Mouse (Mus musculus): ENCODE results near the gene Cmklr1. TPM values are rescaled to one million over a fixed set of nuclear protein-coding genes. Genes with fewer than 3 reads are reported as not detected.

Gene Cmklr1
- polyA plus RNA-seq, 1 experiment from 2014 or later = 1.7 TPM

- H3K27ac ChIP-seq (replicated peaks; ENCODE audit: low read depth, low read length) = no peak overlapping the region
- H3K9ac ChIP-seq (replicated peaks; ENCODE audit: low read length) = no peak overlapping the region
- H3K4me1 ChIP-seq (ENCODE audit: control insufficient read depth, insufficient read depth, low read length) = no peaks in the 10 kb centered on the region
- 39% methylated on average over 8 of the region's 8 CpGs for WGBS
- H3K36me3 ChIP-seq (replicated peaks; ENCODE audit: control insufficient read depth, insufficient read depth, low read depth, low read length) = no peaks in the 10 kb centered on the region
- no peaks in the 10 kb centered on the region for H3K9me3 ChIP-seq (replicated peaks; ENCODE audit: control insufficient read depth, low read length)
- peak; percentile 70 for DNase-seq (ENCODE audit: low spot score)
- no peak overlapping the region for H3K4me2 ChIP-seq (ENCODE audit: low read depth, low read length)
- no peak overlapping the region for H3K4me3 ChIP-seq (ENCODE audit: low read depth, low read length)
- no peaks in the 10 kb centered on the region for H3K27me3 ChIP-seq (ENCODE audit: control insufficient read depth, insufficient read depth, low read length)
- no peak for ATAC-seq (replicated peaks; ENCODE audit: insufficient number of reproducible peaks, low FRiP score, low TSS enrichment, low read depth)
Measured at GRCm38 (mm10) chr5:113580248-113580647, 70.0 kb downstream of the Cmklr1 start.

- H3K9ac ChIP-seq (replicated peaks; ENCODE audit: low read length) = no peak overlapping the region
- DNase-seq (ENCODE audit: low spot score) (no peak), ATAC-seq (replicated peaks; ENCODE audit: insufficient number of reproducible peaks, low FRiP score, low TSS enrichment, low read depth) (no peak)
- no peak overlapping the region for H3K27ac ChIP-seq (replicated peaks; ENCODE audit: low read depth, low read length)
- H3K27me3 ChIP-seq (ENCODE audit: control insufficient read depth, insufficient read depth, low read length) = no peaks in the 10 kb centered on the region
- H3K36me3 ChIP-seq (replicated peaks; ENCODE audit: control insufficient read depth, insufficient read depth, low read depth, low read length) = no peaks in the 10 kb centered on the region
- no peak overlapping the region for H3K4me2 ChIP-seq (ENCODE audit: low read depth, low read length)
- no peaks in the 10 kb centered on the region for H3K4me1 ChIP-seq (ENCODE audit: control insufficient read depth, insufficient read depth, low read length)
- H3K4me3 ChIP-seq (ENCODE audit: low read depth, low read length) = no peak overlapping the region
- 87% methylated on average over 4 of the region's 4 CpGs for WGBS
- no peaks in the 10 kb centered on the region for H3K9me3 ChIP-seq (replicated peaks; ENCODE audit: control insufficient read depth, low read length)
Measured at GRCm38 (mm10) chr5:113579128-113579527, 71.1 kb downstream of the Cmklr1 start.

- Histone ChIP-seq H3K4me1 (ENCODE audit: control insufficient read depth, insufficient read depth, low read length) (no peaks in the 10 kb centered on the region), H3K27me3 (ENCODE audit: control insufficient read depth, insufficient read depth, low read length) (no peaks in the 10 kb centered on the region), H3K9me3 (replicated peaks; ENCODE audit: control insufficient read depth, low read length) (no peaks in the 10 kb centered on the region), H3K4me2 (ENCODE audit: low read depth, low read length) (no peak overlapping the region), H3K36me3 (replicated peaks; ENCODE audit: control insufficient read depth, insufficient read depth, low read depth, low read length) (no peaks in the 10 kb centered on the region), H3K9ac (replicated peaks; ENCODE audit: low read length) (no peak overlapping the region), H3K4me3 (ENCODE audit: low read depth, low read length) (no peak overlapping the region), H3K27ac (replicated peaks; ENCODE audit: low read depth, low read length) (no peak overlapping the region)
- DNase-seq (ENCODE audit: low spot score) (no peak), ATAC-seq (replicated peaks; ENCODE audit: insufficient number of reproducible peaks, low FRiP score, low TSS enrichment, low read depth) (no peak)
- WGBS = 91% methylated on average over 6 of the region's 6 CpGs
Measured at GRCm38 (mm10) chr5:113578428-113578827, 71.8 kb downstream of the Cmklr1 start.

DNA sequence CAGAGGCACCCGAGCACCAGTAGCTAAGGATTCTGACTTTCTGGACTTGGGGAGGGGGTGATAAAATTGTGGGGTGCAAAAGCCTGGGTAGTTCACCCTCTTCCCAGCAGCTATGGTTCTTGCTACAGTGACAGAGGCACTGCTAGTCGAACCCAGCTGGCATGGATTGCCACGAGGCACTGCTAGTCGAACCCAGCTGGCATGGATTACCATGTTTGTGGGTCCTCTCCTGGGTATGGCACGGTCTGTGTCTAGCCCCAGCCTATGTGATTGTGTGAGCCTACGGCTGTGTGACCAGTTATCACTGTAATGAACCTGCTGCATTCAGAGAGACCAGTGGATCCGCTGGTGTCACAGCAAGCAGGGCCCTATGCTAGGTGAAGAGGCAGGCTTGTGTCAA is 72.7 kb downstream of the Cmklr1 start:
- no peaks in the 10 kb centered on the region for H3K4me1 ChIP-seq (ENCODE audit: control insufficient read depth, insufficient read depth, low read length)
- H3K4me3 ChIP-seq (ENCODE audit: low read depth, low read length) = no peak overlapping the region
- H3K9ac ChIP-seq (replicated peaks; ENCODE audit: low read length) = no peak overlapping the region; the same call in 1 of the 2 replicates
- 77% methylated on average over 7 of the region's 7 CpGs for WGBS
- ATAC-seq (replicated peaks; ENCODE audit: insufficient number of reproducible peaks, low FRiP score, low TSS enrichment, low read depth) (no peak), DNase-seq (ENCODE audit: low spot score) (no peak)
- no peak overlapping the region for H3K27ac ChIP-seq (replicated peaks; ENCODE audit: low read depth, low read length)
- H3K9me3 ChIP-seq (replicated peaks; ENCODE audit: control insufficient read depth, low read length) = no peaks in the 10 kb centered on the region
- H3K4me2 ChIP-seq (ENCODE audit: low read depth, low read length) = no peak overlapping the region
- H3K27me3 ChIP-seq (ENCODE audit: control insufficient read depth, insufficient read depth, low read length) = no peaks in the 10 kb centered on the region
- no peaks in the 10 kb centered on the region for H3K36me3 ChIP-seq (replicated peaks; ENCODE audit: control insufficient read depth, insufficient read depth, low read depth, low read length)

GRCm38 (mm10) chr5:113570056-113570717 is 80.0 kb downstream of the Cmklr1 start:
- Histone ChIP-seq H3K27ac (replicated peaks; ENCODE audit: low read depth, low read length) (no peak overlapping the region), H3K27me3 (ENCODE audit: control insufficient read depth, insufficient read depth, low read length) (no peaks in the 10 kb centered on the region), H3K9me3 (replicated peaks; ENCODE audit: control insufficient read depth, low read length) (no peaks in the 10 kb centered on the region), H3K4me3 (ENCODE audit: low read depth, low read length) (no peak overlapping the region), H3K4me2 (ENCODE audit: low read depth, low read length) (no peak overlapping the region), H3K9ac (replicated peaks; ENCODE audit: low read length) (no peak overlapping the region), H3K4me1 (ENCODE audit: control insufficient read depth, insufficient read depth, low read length) (no peaks in the 10 kb centered on the region; the same call in 1 of the 2 replicates), H3K36me3 (replicated peaks; ENCODE audit: control insufficient read depth, insufficient read depth, low read depth, low read length) (no peaks in the 10 kb centered on the region)
- 0 out of 2 replicates have a peak, but pooled peaks have one; percentile 34 for ATAC-seq (replicated peaks; ENCODE audit: insufficient number of reproducible peaks, low FRiP score, low TSS enrichment, low read depth)
- DNase-seq (ENCODE audit: low spot score) = peak; percentile 80
- 26% methylated on average over 7 of the region's 7 CpGs for WGBS

DNA sequence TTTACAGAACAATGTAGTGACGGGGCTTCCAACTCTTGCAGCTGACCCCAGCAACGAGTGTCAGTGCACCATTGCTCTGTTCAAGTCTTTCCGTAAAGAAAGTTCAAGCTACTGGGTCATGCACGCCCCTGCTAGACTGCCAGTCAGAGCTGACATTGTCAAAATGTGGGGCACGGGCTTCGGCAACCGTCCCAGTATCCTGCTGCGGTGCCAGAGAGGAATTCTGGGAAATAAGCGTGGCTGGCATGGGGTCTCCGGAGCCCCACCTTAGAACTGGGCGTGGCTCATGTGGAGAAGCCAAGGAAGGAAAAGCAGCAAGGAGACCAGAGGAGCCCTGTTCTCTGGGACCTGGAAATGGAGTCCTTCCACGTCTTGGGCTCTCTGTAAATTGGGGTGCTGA is 84.4 kb downstream of the Cmklr1 start:
- 73% methylated on average over 12 of the region's 12 CpGs for WGBS
- H3K4me2 ChIP-seq (ENCODE audit: low read depth, low read length) = no peak overlapping the region
- no peak overlapping the region for H3K27ac ChIP-seq (replicated peaks; ENCODE audit: low read depth, low read length)
- no peak for ATAC-seq (replicated peaks; ENCODE audit: insufficient number of reproducible peaks, low FRiP score, low TSS enrichment, low read depth)
- no peaks in the 10 kb centered on the region for H3K27me3 ChIP-seq (ENCODE audit: control insufficient read depth, insufficient read depth, low read length)
- no peak overlapping the region for H3K4me3 ChIP-seq (ENCODE audit: low read depth, low read length)
- H3K36me3 ChIP-seq (replicated peaks; ENCODE audit: control insufficient read depth, insufficient read depth, low read depth, low read length) = no peaks in the 10 kb centered on the region
- H3K4me1 ChIP-seq (ENCODE audit: control insufficient read depth, insufficient read depth, low read length) = no peaks in the 10 kb centered on the region; the same call in 1 of the 2 replicates
- no peak for DNase-seq (ENCODE audit: low spot score)
- H3K9me3 ChIP-seq (replicated peaks; ENCODE audit: control insufficient read depth, low read length) = no peaks in the 10 kb centered on the region
- no peak overlapping the region for H3K9ac ChIP-seq (replicated peaks; ENCODE audit: low read length)

DNA sequence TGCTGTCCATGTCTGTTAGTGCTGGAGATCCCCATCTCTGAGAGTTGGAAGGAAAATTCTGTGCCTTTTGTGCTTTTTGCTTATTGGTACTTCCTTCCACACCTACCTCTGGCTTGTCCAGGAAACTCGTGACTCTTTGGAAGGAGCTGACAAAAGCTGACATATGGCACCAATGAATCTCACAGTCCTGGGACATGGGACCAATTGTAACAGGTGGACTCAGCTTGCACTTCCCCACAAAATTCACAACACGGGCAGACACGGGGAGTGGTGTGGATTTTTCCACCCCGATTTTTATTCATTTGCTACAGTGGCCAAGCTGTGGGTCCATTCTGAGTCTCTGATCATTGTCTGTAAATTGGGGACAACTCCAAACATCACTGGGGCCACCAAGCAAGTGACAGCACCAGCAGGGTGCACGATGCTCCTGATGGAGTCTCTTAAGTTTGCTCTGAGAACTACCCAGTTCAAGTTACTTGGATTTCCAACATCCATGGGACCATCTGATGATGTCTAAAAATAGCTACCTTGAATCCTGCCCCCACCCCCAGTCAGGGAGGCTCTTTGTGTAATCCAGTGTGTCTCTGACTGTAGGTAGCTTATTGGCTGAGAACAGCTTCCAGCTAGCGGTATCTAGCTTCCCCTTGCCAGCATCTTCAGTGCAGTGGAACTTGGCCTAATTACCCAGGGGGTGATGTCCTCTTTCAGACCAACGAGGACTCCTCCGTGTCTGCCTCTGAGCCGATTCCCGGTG is 84.9 kb downstream of the Cmklr1 start:
- DNase-seq (ENCODE audit: low spot score) (no peak), ATAC-seq (replicated peaks; ENCODE audit: insufficient number of reproducible peaks, low FRiP score, low TSS enrichment, low read depth) (no peak)
- Histone ChIP-seq H3K4me2 (ENCODE audit: low read depth, low read length) (no peak overlapping the region), H3K27ac (replicated peaks; ENCODE audit: low read depth, low read length) (no peak overlapping the region), H3K4me1 (ENCODE audit: control insufficient read depth, insufficient read depth, low read length) (no peaks in the 10 kb centered on the region), H3K4me3 (ENCODE audit: low read depth, low read length) (no peak overlapping the region), H3K9ac (replicated peaks; ENCODE audit: low read length) (no peak overlapping the region), H3K27me3 (ENCODE audit: control insufficient read depth, insufficient read depth, low read length) (no peaks in the 10 kb centered on the region), H3K9me3 (replicated peaks; ENCODE audit: control insufficient read depth, low read length) (no peaks in the 10 kb centered on the region), H3K36me3 (replicated peaks; ENCODE audit: control insufficient read depth, insufficient read depth, low read depth, low read length) (no peaks in the 10 kb centered on the region)
- 77% methylated on average over 10 of the region's 10 CpGs for WGBS

- peak; percentile 57 for DNase-seq (ENCODE audit: low spot score)
- 17% methylated on average over 4 of the region's 4 CpGs for WGBS
- ATAC-seq (replicated peaks; ENCODE audit: insufficient number of reproducible peaks, low FRiP score, low TSS enrichment, low read depth) = no peak
Measured at GRCm38 (mm10) chr5:113564463-113564862, 85.8 kb downstream of the Cmklr1 start.

More at GRCm38 (mm10) chr5:113564463-113564862, 85.8 kb downstream of the Cmklr1 start:
- Histone ChIP-seq H3K36me3 (replicated peaks; ENCODE audit: control insufficient read depth, insufficient read depth, low read depth, low read length) (no peaks in the 10 kb centered on the region), H3K27ac (replicated peaks; ENCODE audit: low read depth, low read length) (no peak overlapping the region), H3K27me3 (ENCODE audit: control insufficient read depth, insufficient read depth, low read length) (no peaks in the 10 kb centered on the region), H3K4me3 (ENCODE audit: low read depth, low read length) (no peak overlapping the region), H3K9ac (replicated peaks; ENCODE audit: low read length) (no peak overlapping the region), H3K9me3 (replicated peaks; ENCODE audit: control insufficient read depth, low read length) (no peaks in the 10 kb centered on the region), H3K4me1 (ENCODE audit: control insufficient read depth, insufficient read depth, low read length) (no peaks in the 10 kb centered on the region), H3K4me2 (ENCODE audit: low read depth, low read length) (no peak overlapping the region)

All from embryonic facial prominence, embryonic 11.5 days (tissue).